In the genomic region with DNA sequence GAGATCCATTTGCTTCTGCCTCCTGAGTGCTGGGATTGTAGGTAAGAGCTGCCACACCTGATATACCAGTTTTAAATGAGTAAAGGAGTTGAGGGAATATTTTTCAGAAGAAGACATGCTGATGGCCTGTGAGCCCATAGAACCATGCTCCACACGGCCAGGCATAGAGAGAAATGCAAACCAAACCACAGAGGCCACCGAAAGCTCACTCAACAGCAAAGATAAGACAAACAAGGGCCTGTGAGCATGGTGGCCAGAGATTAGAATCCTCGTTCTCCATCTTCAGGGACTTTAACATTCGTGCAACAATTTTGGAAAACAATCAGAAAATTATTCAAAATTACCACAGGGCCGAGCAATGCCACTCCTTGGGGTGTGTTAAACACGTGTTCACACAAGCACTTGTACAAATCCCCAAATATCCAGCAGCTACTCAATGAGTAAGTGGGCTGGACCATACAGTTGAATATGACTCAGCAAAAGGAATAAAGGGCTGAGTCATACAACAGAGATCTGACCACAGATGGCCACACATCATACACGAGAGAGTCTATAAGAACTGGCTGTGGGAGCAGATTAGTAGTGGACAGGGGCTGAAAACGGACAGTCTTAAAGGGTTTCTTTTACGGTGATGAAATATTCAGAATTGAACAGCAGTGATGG, we compare ENCODE assay signal across 14 mouse cellular contexts.
DNase-seq lines count a peak whose midpoint lies in the region; ATAC-seq lines count a peak whose summit lies in the region.
"Had no signal": no experiment of that assay in that cellular context is flagged by ENCODE, and none has a peak within 500 bp of the region (broad histone marks: within the 10 kb centered on the region; RNA-seq: fewer than 3 reads in every experiment).

No protein-coding gene starts in this region.

- peak overlapping the region; percentile 63 for H3K27ac ChIP-seq in heart, embryonic 11.5 days (ENCODE audit: low read depth, low read length)
- H3K27ac ChIP-seq in embryonic facial prominence, embryonic 10.5 days (replicated peaks): 0 out of 2 replicates have a peak overlapping the region, but pooled peaks have one; percentile 86
- 0 out of 2 replicates have a peak overlapping the region, but pooled peaks have one; percentile 32 for H3K27ac ChIP-seq in liver, embryonic 11.5 days (ENCODE audit: low read depth, low read length)

- no peak overlapping the region for H3K9ac ChIP-seq in heart, embryonic 11.5 days (ENCODE audit: low read depth, low read length)
- H3K9ac ChIP-seq in liver, embryonic 11.5 days (ENCODE audit: low read depth, low read length): no peak overlapping the region

- peaks cover 10% of the 10 kb centered on the region for H3K4me1 ChIP-seq in heart, embryonic 11.5 days (ENCODE audit: control insufficient read depth, insufficient read depth, low read length)
- peaks cover 25% of the 10 kb centered on the region for H3K4me1 ChIP-seq in embryonic facial prominence, embryonic 10.5 days
- H3K4me1 ChIP-seq in liver, embryonic 11.5 days (replicated peaks; ENCODE audit: control insufficient read depth, insufficient read depth, low read length): peaks cover 14% of the 10 kb centered on the region

- no peak for DNase-seq in heart, postnatal 25 days (ENCODE audit: low spot score)
- DNase-seq in 3T3-L1 (ENCODE audit: low read depth, low spot score): peak; percentile 89
- no peak for DNase-seq in embryonic facial prominence, embryonic 10.5 days (ENCODE audit: low spot score)
- no peak for DNase-seq in liver, embryonic 11.5 days (ENCODE audit: low spot score)
- DNase-seq in yolk sac, embryonic 10.5 days (ENCODE audit: low spot score): no peak
- DNase-seq in kidney, adult 9 months: no peak
- DNase-seq in adrenal gland, postnatal 10 days: no peak
- DNase-seq: cerebellum, adult 11-12 months; embryo, embryonic 11 days; lung, postnatal 10 days; thymus, postnatal 4 days had no signal

- no peaks in the 10 kb centered on the region for H3K9me3 ChIP-seq in heart, embryonic 11.5 days (replicated peaks; ENCODE audit: control insufficient read depth, low read length)
- H3K9me3 ChIP-seq in embryonic facial prominence, embryonic 10.5 days: no peaks in the 10 kb centered on the region
- no peaks in the 10 kb centered on the region for H3K9me3 ChIP-seq in liver, embryonic 11.5 days (ENCODE audit: control insufficient read depth, low read length)

- H3K4me3 ChIP-seq in heart, embryonic 11.5 days (ENCODE audit: low read depth, low read length): no peak overlapping the region
- no peak overlapping the region for H3K4me3 ChIP-seq in embryonic facial prominence, embryonic 10.5 days
- H3K4me3 ChIP-seq in liver, embryonic 11.5 days (ENCODE audit: low read depth, low read length): no peak overlapping the region

- no peaks in the 10 kb centered on the region for H3K27me3 ChIP-seq in heart, embryonic 11.5 days (ENCODE audit: control insufficient read depth, insufficient read depth, low read length)
- 0 out of 2 replicates have a peak, but pooled peaks cover 3% of the 10 kb centered on the region for H3K27me3 ChIP-seq in embryonic facial prominence, embryonic 10.5 days (replicated peaks; ENCODE audit: low read depth, poor library complexity, severe bottlenecking)
- H3K27me3 ChIP-seq in liver, embryonic 11.5 days (replicated peaks; ENCODE audit: control insufficient read depth, insufficient read depth, low read length): no peaks in the 10 kb centered on the region

- ATAC-seq in heart, embryonic 11.5 days (replicated peaks; ENCODE audit: insufficient number of reproducible peaks, low FRiP score, low TSS enrichment): peak; percentile 80
- ATAC-seq in liver, embryonic 11.5 days (replicated peaks; ENCODE audit: low FRiP score): peak; percentile 77
- ATAC-seq: inflammation-experienced regulatory T-cells, adult 6 months; midbrain, embryonic 16.5 days had no signal

- WGBS in heart, embryonic 11.5 days (ENCODE audit: insufficient replicate concordance): 78% methylated on average over 9 of the region's 9 CpGs
- WGBS in embryonic facial prominence, embryonic 10.5 days: 93% methylated on average over 9 of the region's 9 CpGs
- 51% methylated on average over 9 of the region's 9 CpGs for WGBS in liver, embryonic 11.5 days

- no peaks in the 10 kb centered on the region for H3K36me3 ChIP-seq in heart, embryonic 11.5 days (ENCODE audit: control insufficient read depth, insufficient read depth, low read length)
- no peaks in the 10 kb centered on the region for H3K36me3 ChIP-seq in embryonic facial prominence, embryonic 10.5 days (replicated peaks)
- no peaks in the 10 kb centered on the region for H3K36me3 ChIP-seq in liver, embryonic 11.5 days (ENCODE audit: control insufficient read depth, insufficient read depth, low read length)

- H3K4me2 ChIP-seq in heart, embryonic 11.5 days: no peak overlapping the region
- no peak overlapping the region for H3K4me2 ChIP-seq in liver, embryonic 11.5 days

- intact Hi-C loops in heart, postnatal 25 days (cut with DNase I): no loop called here

Comparison
In these comparisons a context has a peak if more than half of its experiments do, and no peak if none do; other contexts are left out.
1. H3K27ac ChIP-seq: peak in every context shown above with its lines; median percentile 86 in embryonic facial prominence, embryonic 10.5 days; 63 in heart, embryonic 11.5 days; 32 in liver, embryonic 11.5 days.